Mouse (Mus musculus) forebrain, embryonic 14.5 days (tissue): ENCODE results near the gene Serpine2. TPM values are rescaled to one million over a fixed set of nuclear protein-coding genes. Genes with fewer than 3 reads are reported as not detected.
A peak's percentile ranks its signal among the peaks of the same experiment; 100 is the strongest.

ENCODE experiments used
- ATAC-seq: fragments of 200-750 bp; cut with Nextera tagmentation; 2 replicates; pipeline ENCODE4 v1.8.0; 2017; ENCODE audit warnings: mild to moderate bottlenecking, moderate library complexity
- DNase-seq: peaks from one replicate; pipeline ENCODE4 v3.0.0-alpha.2; 2015; ENCODE audit warnings: low spot score
- H3K27ac ChIP-seq: fragments of 300-500 bp; sonication (generic); 2 replicates; pipeline ENCODE4 v1.5.1; 2014; ENCODE audit warnings: low read depth, mild to moderate bottlenecking, control low read depth, low read length, moderate library complexity
- H3K27me3 ChIP-seq: fragments of 300-500 bp; sonication (generic); replicated peaks from 2 replicates; pipeline ENCODE4 v1.6.1; 2014; ENCODE audit warnings: low read length, control low read depth, mixed read lengths; ENCODE audit not compliant: control insufficient read depth, insufficient read depth
- H3K36me3 ChIP-seq: fragments of 300-500 bp; sonication (generic); 2 replicates; pipeline ENCODE4 v1.6.1; 2014; ENCODE audit warnings: low read length, control low read depth; ENCODE audit not compliant: control insufficient read depth, insufficient read depth
- H3K4me1 ChIP-seq: fragments of 300-500 bp; sonication (generic); 2 replicates; pipeline ENCODE4 v1.6.1; 2014; ENCODE audit warnings: antibody characterized with exemption, low read length, control low read depth; ENCODE audit not compliant: control insufficient read depth, insufficient read depth
- H3K4me2 ChIP-seq: fragments of 300-500 bp; sonication (generic); 2 replicates; pipeline ENCODE4 v1.6.1; 2014; ENCODE audit warnings: mild to moderate bottlenecking, control low read depth, low read length
- H3K4me3 ChIP-seq: fragments of 300-500 bp; sonication (generic); 2 replicates; pipeline ENCODE4 v1.5.1; 2014; ENCODE audit warnings: low read depth, low read length, control low read depth
- H3K9ac ChIP-seq: fragments of 300-500 bp; sonication (generic); 2 replicates; pipeline ENCODE4 v1.6.1; 2014; ENCODE audit warnings: mild to moderate bottlenecking, low read length, control low read depth, moderate library complexity
- H3K9me3 ChIP-seq: fragments of 300-500 bp; sonication (generic); replicated peaks from 2 replicates; pipeline ENCODE4 v1.6.1; 2016; ENCODE audit warnings: low read length, control low read depth, mixed read lengths; ENCODE audit not compliant: control insufficient read depth
- WGBS: fragments of 180-500 bp; shearing (Covaris S2); extraction: QIAGEN DNeasy Blood & Tissue Kit; methylation state at CpG from one replicate; pipeline ENCODE4 v1.1.7; 2014; 5-methylcytosine and 5-hydroxymethylcytosine counted together
- polyA plus RNA-seq: library from polyadenylated mRNA; unstranded; fragments of >200 nt; fragmentation: Nextera tagmentation; extraction: Ambion mirVana; gene quantifications from 2 replicates; pipeline ENCODE4 v1.2.1, GENCODE M21; 2014

The Serpine2 gene
- polyA plus RNA-seq, 1 experiment from 2014 or later, result 61.2 TPM

DNA sequence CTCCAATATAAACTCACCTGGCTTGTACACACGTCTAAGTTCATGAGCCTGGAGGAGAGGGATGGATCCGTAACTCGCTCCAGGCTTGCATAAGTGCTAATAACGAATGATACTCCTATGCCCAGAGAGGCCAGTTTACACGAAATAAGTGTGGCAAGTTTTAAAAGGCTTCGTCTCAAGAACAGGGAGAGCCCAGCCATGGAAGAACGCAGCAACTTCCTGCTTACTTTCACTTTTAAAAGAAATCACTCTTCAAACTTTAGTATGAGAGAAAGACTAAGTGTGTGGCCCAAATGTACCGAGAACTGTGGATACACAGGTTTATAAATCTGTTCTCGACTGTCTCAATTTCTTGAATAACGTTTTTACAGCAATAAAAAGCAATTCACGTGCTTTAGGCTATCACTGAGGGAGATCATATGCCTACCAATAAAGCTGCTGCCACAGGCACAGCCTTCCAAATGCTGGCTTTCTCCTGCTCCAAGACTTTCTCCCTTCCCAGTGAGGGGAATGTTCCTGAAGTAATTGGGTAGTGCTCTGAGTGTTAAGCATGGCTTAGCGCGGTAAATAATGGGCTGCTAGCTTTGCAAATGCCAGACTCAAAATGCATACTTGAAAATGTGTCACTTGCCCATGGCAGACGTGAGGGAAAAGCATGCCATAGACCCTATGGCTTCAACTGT is 36.9 kb downstream of the Serpine2 start:
- Histone ChIP-seq H3K4me2 (no peak overlapping the region), H3K9ac (no peak overlapping the region), H3K27me3 (no peaks in the 10 kb centered on the region), H3K4me1 (no peaks in the 10 kb centered on the region), H3K4me3 (no peak overlapping the region), H3K9me3 (no peaks in the 10 kb centered on the region), H3K36me3 (no peaks in the 10 kb centered on the region), H3K27ac (no peak overlapping the region)
- DNase-seq (no peak), ATAC-seq (no peak)
- 75% methylated on average over 14 of the region's 14 CpGs for WGBS

DNA sequence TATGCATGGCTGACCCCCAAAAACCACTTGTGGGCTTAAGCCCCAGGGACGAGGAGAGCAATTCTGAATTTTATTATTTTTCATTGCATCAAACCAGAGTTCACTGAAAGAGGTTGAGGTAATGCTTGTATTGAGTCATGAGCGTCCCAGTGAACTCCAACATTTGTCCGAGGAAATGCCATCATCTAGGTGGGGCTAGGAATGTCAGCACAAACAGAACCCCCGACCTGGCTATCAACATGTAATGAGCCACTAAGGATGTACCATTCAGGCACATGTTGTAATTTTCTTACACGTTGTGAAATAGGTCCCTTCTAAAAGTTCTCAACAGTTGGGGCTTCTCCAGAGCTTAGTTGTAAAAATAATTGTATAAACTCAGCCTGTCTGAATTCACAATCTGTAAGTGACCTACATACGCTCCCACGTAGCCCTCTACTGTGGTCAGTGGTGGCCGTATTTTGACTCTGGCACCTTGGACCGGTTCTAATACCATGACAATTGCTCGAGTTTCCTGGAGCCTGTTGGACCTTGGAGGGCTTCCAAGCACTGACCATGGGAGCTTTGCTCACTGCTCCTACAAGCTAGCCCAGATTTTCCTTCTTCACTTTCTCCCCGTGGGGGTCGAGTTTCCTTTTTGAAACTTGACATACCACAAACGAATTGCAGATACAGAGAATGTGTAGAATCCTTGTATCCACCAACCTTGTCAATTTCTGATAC is 38.0 kb downstream of the Serpine2 start:
- H3K27ac ChIP-seq, result no peak overlapping the region
- no peak for DNase-seq
- H3K9me3 ChIP-seq, result no peaks in the 10 kb centered on the region
- H3K4me1 ChIP-seq, result no peaks in the 10 kb centered on the region
- H3K9ac ChIP-seq, result no peak overlapping the region
- no peak overlapping the region for H3K4me2 ChIP-seq
- no peak for ATAC-seq
- H3K27me3 ChIP-seq, result no peaks in the 10 kb centered on the region
- no peaks in the 10 kb centered on the region for H3K36me3 ChIP-seq
- 79% methylated on average over 13 of the region's 13 CpGs for WGBS
- H3K4me3 ChIP-seq, result no peak overlapping the region

DNA sequence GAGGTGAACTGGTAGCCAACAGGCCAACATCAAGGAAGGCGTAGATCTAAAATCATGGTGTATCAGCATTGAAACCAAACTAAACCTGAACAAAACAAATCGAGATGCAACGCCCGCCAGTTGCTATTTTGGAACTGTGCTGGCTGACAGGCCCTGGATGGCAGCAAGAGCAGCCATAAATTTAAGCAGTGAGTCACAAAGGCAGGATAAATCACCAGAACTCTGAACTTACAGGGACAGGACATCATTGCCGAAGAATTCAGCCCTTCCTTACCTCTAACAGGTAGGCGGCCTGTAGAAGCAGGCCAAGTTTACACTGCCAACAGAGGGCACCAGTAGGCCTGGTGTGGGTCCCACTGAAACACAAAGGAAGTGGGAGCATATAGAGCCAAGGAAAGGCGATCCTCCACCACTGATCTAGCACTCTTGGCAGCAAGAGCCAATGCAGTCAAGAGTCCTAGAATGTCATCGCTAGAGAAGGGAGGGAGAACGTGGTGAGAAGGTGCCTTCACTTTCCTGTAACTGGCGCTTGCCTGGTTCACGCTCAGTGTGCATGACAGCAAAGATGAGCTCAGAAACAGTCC is 41.6 kb downstream of the Serpine2 start:
- Histone ChIP-seq H3K9ac (no peak overlapping the region), H3K27me3 (no peaks in the 10 kb centered on the region), H3K27ac (no peak overlapping the region), H3K4me1 (no peaks in the 10 kb centered on the region), H3K9me3 (no peaks in the 10 kb centered on the region), H3K4me3 (no peak overlapping the region), H3K36me3 (no peaks in the 10 kb centered on the region), H3K4me2 (no peak overlapping the region)
- WGBS, result 87% methylated on average over 11 of the region's 11 CpGs
- ATAC-seq (no peak), DNase-seq (no peak)

DNA sequence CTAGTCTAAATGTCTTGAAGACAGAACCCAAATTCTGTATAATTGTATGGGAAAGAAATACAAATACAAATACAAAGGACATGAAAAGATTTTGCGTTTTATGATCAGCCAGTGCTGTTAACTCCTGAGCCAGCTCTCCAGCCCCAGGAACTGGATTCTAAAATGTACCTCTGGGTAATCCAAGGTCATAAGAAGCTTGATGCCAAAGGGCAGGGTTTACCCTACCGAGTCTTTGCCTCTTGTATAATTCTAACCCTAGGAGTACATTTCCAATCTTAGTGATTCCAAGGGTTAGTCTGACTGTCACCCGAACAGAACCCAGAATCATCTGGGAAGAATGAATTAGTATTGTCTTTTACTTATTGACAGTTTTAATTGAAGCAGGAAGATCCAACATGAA is 45.5 kb downstream of the Serpine2 start:
- Histone ChIP-seq H3K4me1 (no peaks in the 10 kb centered on the region), H3K4me2 (no peak overlapping the region), H3K4me3 (no peak overlapping the region), H3K36me3 (no peaks in the 10 kb centered on the region), H3K9me3 (no peaks in the 10 kb centered on the region), H3K27ac (no peak overlapping the region), H3K27me3 (no peaks in the 10 kb centered on the region), H3K9ac (no peak overlapping the region)
- WGBS, result 92% methylated on average over 3 of the region's 3 CpGs
- DNase-seq, result no peak
- no peak for ATAC-seq

DNA sequence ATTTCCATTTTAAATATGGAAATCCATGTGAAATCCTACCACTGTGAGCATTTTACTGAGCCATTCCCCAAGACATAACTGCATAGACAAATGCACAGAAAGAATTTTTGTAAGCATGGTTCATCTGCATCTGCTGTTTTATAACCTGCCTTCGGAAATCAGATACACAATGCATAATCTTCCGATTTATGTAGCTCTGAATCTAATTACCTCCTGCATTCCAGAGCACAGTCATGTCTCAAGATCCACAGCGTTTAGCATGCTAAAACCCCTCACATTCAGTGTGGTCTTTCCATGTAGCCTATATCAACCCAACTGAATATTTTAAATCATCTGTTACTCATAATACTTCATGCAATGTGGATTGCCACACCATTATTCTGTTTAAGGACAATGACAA is 51.5 kb downstream of the Serpine2 start:
- Histone ChIP-seq H3K27ac (no peak overlapping the region), H3K4me2 (no peak overlapping the region), H3K27me3 (no peaks in the 10 kb centered on the region), H3K9me3 (no peaks in the 10 kb centered on the region), H3K9ac (no peak overlapping the region), H3K4me3 (no peak overlapping the region), H3K4me1 (no peaks in the 10 kb centered on the region), H3K36me3 (no peaks in the 10 kb centered on the region)
- ATAC-seq (no peak), DNase-seq (no peak)
- WGBS, result 87% methylated on average over 3 of the region's 3 CpGs

DNA sequence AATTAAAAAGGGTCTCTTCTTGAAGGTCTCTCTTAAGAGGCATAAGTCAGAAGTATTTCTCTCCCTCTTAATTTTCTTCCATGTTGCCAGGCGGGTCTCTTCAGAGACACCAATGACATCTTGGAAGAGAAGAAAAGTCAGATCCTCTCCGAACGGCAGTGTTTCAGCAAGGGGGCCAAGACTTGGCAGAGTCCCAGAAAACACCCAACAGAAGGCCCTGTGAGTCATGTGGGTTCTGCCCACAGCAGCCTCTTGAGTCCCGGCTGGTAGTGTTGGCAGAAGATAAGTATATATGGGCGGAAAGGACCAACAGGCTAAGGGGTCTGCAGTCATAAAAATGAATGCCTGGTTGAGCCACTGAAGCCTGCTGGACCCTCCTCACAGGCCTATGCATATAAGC is 54.1 kb downstream of the Serpine2 start:
- H3K4me3 ChIP-seq, result no peak overlapping the region
- DNase-seq (peak; percentile 38), ATAC-seq (no peak)
- H3K9me3 ChIP-seq, result no peaks in the 10 kb centered on the region
- no peak overlapping the region for H3K4me2 ChIP-seq
- H3K36me3 ChIP-seq, result no peaks in the 10 kb centered on the region
- 71% methylated on average over 5 of the region's 5 CpGs for WGBS
- no peaks in the 10 kb centered on the region for H3K27me3 ChIP-seq
- no peak overlapping the region for H3K9ac ChIP-seq
- no peak overlapping the region for H3K27ac ChIP-seq
- H3K4me1 ChIP-seq, result no peaks in the 10 kb centered on the region

DNA sequence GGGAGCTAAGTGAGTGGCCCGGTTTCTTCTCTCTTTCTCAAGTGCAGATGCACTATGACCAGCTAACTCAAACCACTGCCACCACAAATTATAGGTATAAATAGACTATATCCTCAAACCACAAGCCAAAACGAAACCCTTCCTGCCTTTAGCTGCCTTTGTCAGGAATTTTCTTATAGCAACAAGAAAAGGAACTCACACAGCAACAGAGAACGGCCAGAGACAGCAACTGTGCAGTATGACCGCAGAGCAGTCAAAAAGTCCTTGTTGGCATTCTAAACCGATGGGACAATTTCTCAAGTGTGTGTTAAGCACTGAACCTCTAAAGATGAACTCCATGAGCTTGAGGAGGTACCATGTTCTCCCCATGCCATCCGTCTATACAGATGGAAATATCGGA is 57.4 kb downstream of the Serpine2 start:
- Histone ChIP-seq H3K27ac (no peak overlapping the region), H3K4me2 (no peak overlapping the region), H3K36me3 (no peaks in the 10 kb centered on the region), H3K4me1 (no peaks in the 10 kb centered on the region), H3K9ac (no peak overlapping the region), H3K9me3 (no peaks in the 10 kb centered on the region), H3K27me3 (no peaks in the 10 kb centered on the region), H3K4me3 (no peak overlapping the region)
- 84% methylated on average over 7 of the region's 7 CpGs for WGBS
- DNase-seq (no peak), ATAC-seq (no peak)

DNA sequence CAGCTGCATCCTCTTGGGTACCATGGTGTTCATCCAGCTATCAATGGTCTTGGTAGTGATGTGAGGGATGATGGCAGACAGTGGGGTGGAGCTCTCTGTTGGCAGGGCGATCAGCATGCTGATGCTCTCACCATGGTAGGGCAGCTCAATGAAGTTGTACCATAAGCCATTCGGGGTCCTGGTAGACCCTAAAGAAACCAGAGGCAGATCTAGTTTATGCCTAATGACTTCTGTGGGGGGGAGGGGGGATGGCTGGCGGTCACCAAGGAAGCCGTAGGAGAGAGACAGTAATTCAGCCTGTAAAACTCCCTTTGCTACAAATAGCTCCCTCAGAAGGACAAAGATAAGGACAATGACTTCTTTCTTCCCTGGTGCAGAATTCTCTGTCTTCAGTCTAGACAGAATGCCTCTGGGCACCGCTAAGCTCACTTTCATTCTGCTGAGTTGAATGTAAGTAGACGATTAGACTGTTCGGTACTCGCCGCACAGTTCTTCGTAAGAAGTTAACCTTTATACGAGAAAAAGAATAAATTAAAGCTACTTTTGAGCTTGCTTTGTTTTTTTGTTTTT is 58.0 kb downstream of the Serpine2 start:
- no peaks in the 10 kb centered on the region for H3K4me1 ChIP-seq
- H3K4me3 ChIP-seq, result no peak overlapping the region
- H3K9ac ChIP-seq, result no peak overlapping the region
- no peaks in the 10 kb centered on the region for H3K36me3 ChIP-seq
- DNase-seq (no peak), ATAC-seq (no peak)
- H3K4me2 ChIP-seq, result no peak overlapping the region
- H3K9me3 ChIP-seq, result no peaks in the 10 kb centered on the region
- 68% methylated on average over 11 of the region's 11 CpGs for WGBS
- H3K27ac ChIP-seq, result no peak overlapping the region
- H3K27me3 ChIP-seq, result no peaks in the 10 kb centered on the region

DNA sequence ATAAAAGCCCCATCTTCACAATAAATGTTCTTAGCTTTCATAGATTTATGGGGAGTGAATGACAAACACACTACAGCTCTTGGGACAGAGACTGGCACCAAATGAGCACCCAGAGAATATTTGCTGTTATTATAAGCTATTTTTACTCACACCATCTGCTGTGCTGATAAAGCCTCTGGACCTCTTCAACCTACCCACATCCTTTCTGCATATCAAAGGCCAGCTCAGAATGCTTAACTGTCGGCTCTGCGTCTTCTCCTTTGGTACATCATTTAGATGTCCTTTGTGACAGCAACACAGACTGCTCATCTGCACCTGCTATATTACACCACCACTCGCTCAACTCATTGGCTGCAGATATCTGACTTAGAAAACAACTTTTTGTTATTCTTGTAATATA is 63.9 kb downstream of the Serpine2 start:
- WGBS, result 83% methylated on average over 3 of the region's 3 CpGs
- H3K4me2 ChIP-seq, result no peak overlapping the region

More for the DNA sequence above, 63.9 kb downstream of the Serpine2 start:
- no peaks in the 10 kb centered on the region for H3K27me3 ChIP-seq
- no peak overlapping the region for H3K4me3 ChIP-seq
- H3K9ac ChIP-seq, result no peak overlapping the region
- ATAC-seq (no peak), DNase-seq (no peak)
- H3K9me3 ChIP-seq, result no peaks in the 10 kb centered on the region
- H3K36me3 ChIP-seq, result no peaks in the 10 kb centered on the region
- H3K27ac ChIP-seq, result no peak overlapping the region
- H3K4me1 ChIP-seq, result no peaks in the 10 kb centered on the region
